Mouse (Mus musculus): ENCODE results near the gene Oard1. TPM values are rescaled to one million over a fixed set of nuclear protein-coding genes. Genes with fewer than 3 reads are reported as not detected.

Oard1 gene
- polyA plus RNA-seq, 1 experiment from 2014 or later, result 89.5 TPM

DNA sequence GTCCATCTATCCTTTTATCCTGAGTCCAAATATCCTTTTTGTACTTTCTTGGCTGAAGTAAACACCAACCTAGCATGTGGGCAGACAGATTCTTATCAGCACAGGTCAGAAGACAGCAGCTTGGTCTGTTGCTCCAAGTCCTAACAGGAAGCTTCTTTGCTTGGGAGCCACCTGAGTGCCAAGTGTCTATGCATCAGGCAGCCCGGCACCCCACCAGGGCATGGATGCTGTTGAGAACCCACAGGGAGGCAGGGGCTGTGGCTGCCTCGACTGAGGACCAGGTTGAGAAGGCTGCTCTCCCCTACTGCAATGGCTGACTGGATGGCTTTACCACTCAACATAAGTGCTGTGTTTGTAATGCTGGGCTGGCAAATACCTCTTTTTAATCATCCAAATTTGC, 21.1 kb upstream of the Oard1 start:
- Histone ChIP-seq H3K9me3 (no peaks in the 10 kb centered on the region), H3K27ac (replicated peaks) (no peak overlapping the region), H3K4me1 (no peaks in the 10 kb centered on the region), H3K4me3 (no peak overlapping the region), H3K36me3 (replicated peaks) (peaks cover 81% of the 10 kb centered on the region), H3K27me3 (replicated peaks; ENCODE audit: low read depth, poor library complexity, severe bottlenecking) (no peaks in the 10 kb centered on the region)
- 94% methylated on average over 2 of the region's 2 CpGs for WGBS
- no peak for DNase-seq (ENCODE audit: low spot score)

DNA sequence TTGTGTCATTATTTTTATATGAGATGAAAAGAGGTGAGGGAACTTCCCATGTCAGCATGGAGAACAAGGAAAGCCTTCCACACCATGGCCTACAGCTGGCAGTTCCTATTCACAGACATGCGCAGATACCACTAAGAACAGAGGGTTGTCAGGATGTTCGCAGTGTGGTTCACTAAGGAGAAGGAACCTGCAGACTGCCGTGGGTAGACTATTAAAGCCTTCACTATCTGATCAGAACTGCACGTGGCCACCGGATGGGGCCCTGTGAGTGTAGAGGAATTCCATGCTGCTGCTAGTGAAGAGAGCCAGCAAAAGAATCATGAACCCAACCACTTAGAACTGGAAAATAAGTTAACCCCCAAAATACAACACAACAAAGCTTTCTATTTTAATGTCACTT, 20.4 kb upstream of the Oard1 start:
- no peaks in the 10 kb centered on the region for H3K4me1 ChIP-seq
- no peak overlapping the region for H3K27ac ChIP-seq (replicated peaks)
- no peaks in the 10 kb centered on the region for H3K9me3 ChIP-seq
- peaks cover 89% of the 10 kb centered on the region for H3K36me3 ChIP-seq (replicated peaks)
- 96% methylated on average over 5 of the region's 5 CpGs for WGBS
- H3K4me3 ChIP-seq, result no peak overlapping the region
- no peak for DNase-seq (ENCODE audit: low spot score)
- H3K27me3 ChIP-seq (replicated peaks; ENCODE audit: low read depth, poor library complexity, severe bottlenecking), result no peaks in the 10 kb centered on the region

DNA sequence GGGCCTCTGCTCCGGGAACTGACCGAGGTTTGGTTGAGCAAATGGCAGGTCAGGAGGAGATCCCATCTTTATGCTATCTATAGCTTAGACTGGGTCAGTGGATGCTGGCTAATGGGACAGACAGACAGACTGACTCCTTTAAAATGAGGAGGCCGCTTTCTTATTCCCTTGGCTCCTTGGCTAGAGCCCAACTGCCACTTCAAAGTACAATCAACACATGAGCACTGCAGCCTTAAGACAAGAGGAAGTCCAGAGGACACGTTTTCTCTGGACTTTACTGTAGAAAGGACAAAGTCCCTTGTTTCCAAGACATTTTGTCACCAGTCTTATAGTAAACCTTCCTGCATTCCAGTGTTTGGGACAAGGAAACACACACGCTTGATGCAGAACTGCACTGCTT, 18.4 kb upstream of the Oard1 start:
- Histone ChIP-seq H3K27me3 (replicated peaks; ENCODE audit: low read depth, poor library complexity, severe bottlenecking) (no peaks in the 10 kb centered on the region), H3K4me1 (no peaks in the 10 kb centered on the region), H3K4me3 (no peak overlapping the region), H3K27ac (replicated peaks) (no peak overlapping the region), H3K36me3 (replicated peaks) (peaks cover 100% of the 10 kb centered on the region), H3K9me3 (no peaks in the 10 kb centered on the region)
- WGBS, result 91% methylated on average over 5 of the region's 5 CpGs
- no peak for DNase-seq (ENCODE audit: low spot score)

DNA sequence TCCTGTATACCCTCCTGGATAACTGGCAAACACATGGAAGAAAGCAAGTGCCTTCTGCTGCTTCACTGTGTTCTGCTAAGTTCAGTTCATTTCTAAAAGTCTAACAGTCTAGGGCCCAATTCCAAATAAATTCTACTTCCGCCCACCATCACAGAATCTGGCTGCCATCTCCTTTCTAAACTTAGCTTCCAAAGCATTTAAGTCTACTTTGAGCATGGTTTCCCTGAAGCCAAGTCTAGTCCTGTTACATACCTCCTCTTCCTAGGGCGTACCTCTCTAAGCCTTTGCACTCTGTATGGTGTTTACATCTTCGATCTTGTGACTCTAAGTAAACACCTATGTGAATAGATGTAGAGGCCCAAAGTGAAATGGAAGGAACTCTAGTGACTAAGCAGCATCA, 17.2 kb upstream of the Oard1 start:
- H3K4me1 ChIP-seq, result no peaks in the 10 kb centered on the region
- DNase-seq (ENCODE audit: low spot score), result no peak
- no peak overlapping the region for H3K27ac ChIP-seq (replicated peaks)
- H3K36me3 ChIP-seq (replicated peaks), result peaks cover 100% of the 10 kb centered on the region
- H3K9me3 ChIP-seq, result no peaks in the 10 kb centered on the region
- 92% methylated on average over 3 of the region's 3 CpGs for WGBS
- H3K27me3 ChIP-seq (replicated peaks; ENCODE audit: low read depth, poor library complexity, severe bottlenecking), result no peaks in the 10 kb centered on the region
- H3K4me3 ChIP-seq, result no peak overlapping the region

DNA sequence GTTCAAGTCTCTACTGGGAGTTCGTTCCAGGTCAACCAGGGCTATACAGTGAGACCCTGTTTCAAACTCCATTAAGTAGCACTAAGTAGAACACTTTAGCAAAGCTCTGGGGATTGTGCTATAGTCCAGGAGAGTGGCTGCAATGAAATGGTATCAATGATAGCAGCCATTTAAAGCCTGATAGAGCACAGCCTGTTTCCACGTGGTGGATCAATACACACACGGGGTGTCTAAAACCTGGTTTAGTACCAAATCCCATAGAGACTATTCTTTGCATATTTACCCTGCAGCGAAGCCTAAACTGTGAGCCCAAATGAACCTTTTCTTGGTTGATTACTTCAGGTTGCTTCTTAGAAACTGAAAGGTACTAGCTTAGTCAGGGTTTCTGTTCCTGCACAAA, 8.1 kb upstream of the Oard1 start:
- H3K9me3 ChIP-seq, result no peaks in the 10 kb centered on the region
- H3K4me1 ChIP-seq, result no peaks in the 10 kb centered on the region
- H3K4me3 ChIP-seq, result no peak overlapping the region
- peaks cover 59% of the 10 kb centered on the region for H3K36me3 ChIP-seq (replicated peaks)
- DNase-seq (ENCODE audit: low spot score), result no peak
- WGBS, result 87% methylated on average over 4 of the region's 4 CpGs
- H3K27ac ChIP-seq (replicated peaks), result no peak overlapping the region
- no peaks in the 10 kb centered on the region for H3K27me3 ChIP-seq (replicated peaks; ENCODE audit: low read depth, poor library complexity, severe bottlenecking)

DNA sequence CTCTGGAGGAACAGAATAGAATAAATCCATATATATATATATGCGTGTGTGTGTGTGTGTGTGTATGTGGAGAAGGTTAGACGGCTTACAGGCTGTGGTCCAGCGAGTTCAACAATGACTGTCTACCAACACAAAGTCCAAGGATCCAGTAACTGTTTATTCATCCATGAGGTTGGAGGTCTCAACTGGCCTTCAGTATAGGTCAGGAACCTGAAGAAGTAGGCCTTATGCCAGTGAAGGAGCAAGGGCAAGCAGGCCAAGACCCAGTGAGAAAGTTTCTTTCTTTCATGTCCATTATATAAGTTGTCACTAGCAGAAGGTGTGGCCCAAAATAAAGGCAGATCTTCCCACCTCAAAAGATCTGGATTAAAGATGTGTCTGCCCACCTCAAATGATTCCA, 7.1 kb upstream of the Oard1 start:
- H3K9me3 ChIP-seq, result no peaks in the 10 kb centered on the region
- no peaks in the 10 kb centered on the region for H3K27me3 ChIP-seq (replicated peaks; ENCODE audit: low read depth, poor library complexity, severe bottlenecking)
- peaks cover 8% of the 10 kb centered on the region for H3K4me1 ChIP-seq
- no peak overlapping the region for H3K4me3 ChIP-seq
- 93% methylated on average over 3 of the region's 3 CpGs for WGBS
- no peak overlapping the region for H3K27ac ChIP-seq (replicated peaks)
- DNase-seq (ENCODE audit: low spot score), result no peak
- peaks cover 51% of the 10 kb centered on the region for H3K36me3 ChIP-seq (replicated peaks)

DNA sequence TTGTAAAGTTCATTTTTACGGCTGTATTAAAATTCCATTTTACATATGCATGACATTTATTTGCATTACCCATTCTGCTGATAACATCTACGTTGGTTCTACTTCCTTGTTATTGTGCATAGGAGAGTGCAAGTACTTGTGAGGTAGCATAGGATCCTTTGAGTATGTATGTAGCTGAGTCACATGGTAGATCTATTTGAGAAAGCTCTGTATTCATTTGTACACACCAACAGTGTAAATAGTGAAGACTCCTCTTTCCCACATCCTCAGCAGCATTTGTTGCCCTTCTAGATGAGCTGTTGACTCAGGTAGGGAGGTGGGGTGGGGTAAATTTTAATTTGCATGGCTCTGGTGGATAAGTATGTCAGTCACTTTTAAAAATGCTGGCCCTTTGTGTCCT, 6.0 kb upstream of the Oard1 start:
- H3K9me3 ChIP-seq, result no peaks in the 10 kb centered on the region
- no peak for DNase-seq (ENCODE audit: low spot score)
- WGBS, result 91% methylated on average over 2 of the region's 2 CpGs
- H3K27me3 ChIP-seq (replicated peaks; ENCODE audit: low read depth, poor library complexity, severe bottlenecking), result no peaks in the 10 kb centered on the region
- peaks cover 14% of the 10 kb centered on the region for H3K4me1 ChIP-seq
- no peak overlapping the region for H3K4me3 ChIP-seq
- no peak overlapping the region for H3K27ac ChIP-seq (replicated peaks)
- H3K36me3 ChIP-seq (replicated peaks), result peaks cover 41% of the 10 kb centered on the region

DNA sequence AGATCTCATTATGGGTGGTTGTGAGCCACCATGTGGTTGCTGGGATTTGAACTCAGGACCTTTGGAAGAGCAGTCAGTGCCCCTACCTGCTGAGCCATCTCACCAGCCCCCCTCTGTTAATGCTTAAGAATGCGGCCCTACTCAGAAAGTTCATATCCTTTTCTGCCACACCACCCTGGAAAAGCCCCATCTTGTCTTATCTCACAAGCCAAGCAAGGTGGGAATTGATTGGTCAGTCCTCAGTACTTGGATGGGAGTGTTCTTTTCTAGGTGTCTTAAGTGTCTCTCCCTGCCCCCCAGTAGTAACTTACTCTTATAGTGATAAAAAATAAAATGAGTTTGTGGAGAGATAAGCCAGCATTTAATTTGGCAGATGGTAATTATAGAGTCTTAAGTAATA, 5.1 kb upstream of the Oard1 start:
- Histone ChIP-seq H3K4me1 (peaks cover 14% of the 10 kb centered on the region), H3K27me3 (replicated peaks; ENCODE audit: low read depth, poor library complexity, severe bottlenecking) (no peaks in the 10 kb centered on the region), H3K9me3 (no peaks in the 10 kb centered on the region), H3K36me3 (replicated peaks) (peaks cover 32% of the 10 kb centered on the region), H3K4me3 (no peak overlapping the region), H3K27ac (replicated peaks) (no peak overlapping the region)
- WGBS, result 81% methylated on average over 1 of the region's 1 CpGs
- DNase-seq (ENCODE audit: low spot score), result no peak

DNA sequence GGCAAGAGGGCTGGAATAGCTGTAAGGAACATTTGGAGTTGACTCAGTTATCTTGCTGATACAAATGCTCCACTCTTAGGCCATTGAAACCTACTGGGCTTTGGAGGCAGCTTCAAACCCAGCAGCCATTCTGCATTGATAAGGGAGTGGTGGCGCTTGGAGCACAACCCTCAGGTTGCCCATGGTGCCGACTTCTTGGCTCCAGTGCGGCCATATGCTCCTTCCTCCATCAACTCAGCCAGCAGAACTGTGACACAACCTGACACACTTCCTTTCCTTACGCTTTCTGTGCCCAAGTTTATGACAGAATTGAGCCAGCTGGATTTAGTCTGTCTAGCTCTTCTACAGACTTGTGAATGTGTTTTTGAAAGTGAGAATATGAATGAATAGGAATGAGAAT, 2.7 kb upstream of the Oard1 start:
- 87% methylated on average over 4 of the region's 4 CpGs for WGBS
- Histone ChIP-seq H3K27ac (replicated peaks) (peak overlapping the region; percentile 99), H3K4me3 (peak overlapping the region; percentile 89)

DNA sequence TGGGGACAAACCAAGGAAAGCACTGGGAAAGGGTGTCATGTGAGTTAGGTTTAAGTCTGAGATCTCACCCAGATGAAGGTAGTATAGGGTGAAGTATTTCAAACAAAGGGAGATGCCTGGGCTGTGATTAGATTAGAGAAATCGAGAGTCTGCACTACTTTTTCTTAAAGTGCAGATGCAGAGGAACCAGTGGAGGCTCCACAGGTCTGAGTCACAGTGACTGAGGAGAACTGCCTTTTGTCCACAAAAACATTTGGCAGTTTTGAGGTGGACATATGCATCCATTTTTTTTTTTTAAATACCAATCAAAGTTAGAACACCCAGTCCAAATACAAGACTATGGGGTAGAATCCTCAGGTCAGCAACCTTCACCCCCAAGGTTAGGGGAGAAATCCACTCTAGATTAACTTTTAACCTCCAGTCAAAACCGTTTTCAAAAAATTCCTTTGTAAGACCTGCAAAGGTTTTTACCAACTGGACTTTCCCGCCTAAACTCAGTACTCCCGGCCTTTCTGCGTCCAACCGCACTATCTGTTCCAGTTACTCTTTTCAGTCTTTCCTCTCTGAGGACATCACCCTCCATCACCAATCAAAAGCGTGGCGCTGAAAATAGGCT, 1.8 kb upstream of the Oard1 start:
- Histone ChIP-seq H3K36me3 (replicated peaks) (peaks cover 28% of the 10 kb centered on the region), H3K27ac (replicated peaks) (peak overlapping the region; percentile 99), H3K4me1 (peaks cover 28% of the 10 kb centered on the region), H3K27me3 (replicated peaks; ENCODE audit: low read depth, poor library complexity, severe bottlenecking) (no peaks in the 10 kb centered on the region), H3K9me3 (no peaks in the 10 kb centered on the region), H3K4me3 (peak overlapping the region; percentile 89)
- 23% methylated on average over 8 of the region's 8 CpGs for WGBS
- no peak for DNase-seq (ENCODE audit: low spot score)

More for the DNA sequence above, 2.7 kb upstream of the Oard1 start:
- no peak for DNase-seq (ENCODE audit: low spot score)
- Histone ChIP-seq H3K36me3 (replicated peaks) (peaks cover 28% of the 10 kb centered on the region), H3K27me3 (replicated peaks; ENCODE audit: low read depth, poor library complexity, severe bottlenecking) (no peaks in the 10 kb centered on the region), H3K9me3 (no peaks in the 10 kb centered on the region), H3K4me1 (peaks cover 28% of the 10 kb centered on the region)

DNA sequence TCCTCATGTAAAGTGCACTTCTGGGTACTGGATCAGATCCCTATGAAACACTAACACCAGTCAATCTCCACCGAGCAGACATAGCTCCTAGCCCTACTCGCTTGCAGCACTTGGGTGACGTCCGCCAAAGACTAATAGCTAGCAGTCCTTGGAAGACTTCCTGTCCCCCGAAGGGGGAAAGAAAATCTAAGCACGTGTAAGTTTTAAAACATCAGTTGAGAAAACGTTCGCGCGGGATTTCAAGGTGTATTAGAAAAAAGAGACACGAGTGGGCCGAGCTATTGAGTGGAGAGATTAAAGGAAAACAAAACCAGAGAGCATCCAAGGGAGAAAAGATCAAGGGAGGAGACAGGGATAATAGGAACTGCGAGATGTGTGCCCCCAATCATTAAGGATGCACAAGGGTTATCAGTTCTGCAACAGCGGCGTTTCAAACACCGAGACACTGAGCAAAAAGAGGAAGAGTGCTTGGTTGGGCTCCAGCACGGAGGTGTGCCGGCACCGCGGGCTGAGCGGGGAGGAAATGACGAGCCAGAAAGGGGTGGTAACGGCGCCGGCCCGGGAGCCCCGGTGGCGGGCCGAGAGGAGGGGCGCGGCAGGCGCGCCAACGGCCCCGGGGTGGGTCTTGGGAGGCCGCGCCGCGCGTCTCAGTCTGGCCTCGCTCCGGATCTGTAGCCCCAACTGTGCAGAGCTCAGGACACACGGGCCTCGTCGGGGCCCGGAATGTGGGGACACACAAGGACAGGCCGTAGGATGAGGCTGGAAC, 1.1 kb upstream of the Oard1 start:
- Histone ChIP-seq H3K27ac (replicated peaks) (peak overlapping the region; percentile 99), H3K4me1 (peaks cover 28% of the 10 kb centered on the region), H3K9me3 (no peaks in the 10 kb centered on the region), H3K4me3 (peak overlapping the region; percentile 89), H3K27me3 (replicated peaks; ENCODE audit: low read depth, poor library complexity, severe bottlenecking) (no peaks in the 10 kb centered on the region), H3K36me3 (replicated peaks) (peaks cover 33% of the 10 kb centered on the region)
- peak; percentile 84 for DNase-seq (ENCODE audit: low spot score)
- WGBS, result under 1% methylated on average over 47 of the region's 47 CpGs

DNA sequence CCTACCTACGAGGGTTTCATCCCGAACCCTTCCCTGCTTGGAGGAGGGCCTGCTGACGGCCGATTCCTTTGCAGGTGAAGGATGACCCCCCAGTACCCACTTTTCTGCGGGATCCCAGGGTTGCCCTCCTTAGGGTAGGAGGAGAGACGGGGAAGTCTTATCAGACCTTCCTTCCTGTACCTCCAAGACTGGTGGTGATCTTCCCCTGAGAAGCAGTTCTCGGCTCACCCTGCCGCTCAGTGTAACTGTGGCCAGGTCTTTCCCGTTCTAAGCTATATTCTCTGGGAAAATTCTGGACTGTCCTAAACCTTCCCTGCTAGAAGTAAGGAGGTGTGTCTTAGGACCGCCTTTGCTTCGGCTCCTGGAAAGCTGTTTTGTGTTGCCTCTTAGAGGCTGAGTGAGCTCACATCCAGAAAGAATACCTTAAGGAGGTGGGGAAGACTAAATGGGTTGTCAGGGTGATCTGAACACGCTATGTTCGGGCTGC, 528 bp downstream of the Oard1 start:
- Histone ChIP-seq H3K4me3 (peak overlapping the region; percentile 89), H3K27me3 (replicated peaks; ENCODE audit: low read depth, poor library complexity, severe bottlenecking) (no peaks in the 10 kb centered on the region), H3K9me3 (no peaks in the 10 kb centered on the region), H3K27ac (replicated peaks) (peak overlapping the region; percentile 99), H3K36me3 (replicated peaks) (peaks cover 43% of the 10 kb centered on the region), H3K4me1 (peaks cover 28% of the 10 kb centered on the region)
- WGBS, result under 1% methylated on average over 13 of the region's 13 CpGs
- no peak for DNase-seq (ENCODE audit: low spot score)

DNA sequence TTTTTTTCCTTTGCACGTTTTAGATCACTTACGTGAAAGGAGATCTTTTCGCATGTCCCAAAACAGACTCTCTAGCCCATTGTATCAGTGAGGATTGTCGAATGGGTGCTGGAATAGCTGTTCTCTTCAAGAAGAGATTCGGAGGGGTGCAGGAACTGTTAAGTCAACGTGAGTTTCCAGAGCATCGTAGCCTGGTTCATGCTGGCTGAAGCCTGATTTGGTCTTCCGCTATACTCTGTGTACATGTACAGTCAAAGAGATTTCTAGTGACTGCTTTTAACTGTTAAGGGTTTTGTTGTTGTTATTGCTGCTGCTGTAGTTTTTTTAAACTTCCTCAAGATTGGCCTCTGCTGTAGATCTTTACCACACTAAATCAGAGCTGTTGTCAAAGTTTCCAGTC, 1.4 kb downstream of the Oard1 start:
- WGBS, result 74% methylated on average over 8 of the region's 8 CpGs
- peaks cover 46% of the 10 kb centered on the region for H3K36me3 ChIP-seq (replicated peaks)
- peaks cover 28% of the 10 kb centered on the region for H3K4me1 ChIP-seq
- H3K4me3 ChIP-seq, result peak overlapping the region; percentile 89
- no peaks in the 10 kb centered on the region for H3K9me3 ChIP-seq
- no peak for DNase-seq (ENCODE audit: low spot score)
- H3K27ac ChIP-seq (replicated peaks), result peak overlapping the region; percentile 99
- no peaks in the 10 kb centered on the region for H3K27me3 ChIP-seq (replicated peaks; ENCODE audit: low read depth, poor library complexity, severe bottlenecking)

Measured in embryonic facial prominence, embryonic 10.5 days (tissue).